Mouse (Mus musculus): ENCODE measurements around the gene Akap12.

DNA sequence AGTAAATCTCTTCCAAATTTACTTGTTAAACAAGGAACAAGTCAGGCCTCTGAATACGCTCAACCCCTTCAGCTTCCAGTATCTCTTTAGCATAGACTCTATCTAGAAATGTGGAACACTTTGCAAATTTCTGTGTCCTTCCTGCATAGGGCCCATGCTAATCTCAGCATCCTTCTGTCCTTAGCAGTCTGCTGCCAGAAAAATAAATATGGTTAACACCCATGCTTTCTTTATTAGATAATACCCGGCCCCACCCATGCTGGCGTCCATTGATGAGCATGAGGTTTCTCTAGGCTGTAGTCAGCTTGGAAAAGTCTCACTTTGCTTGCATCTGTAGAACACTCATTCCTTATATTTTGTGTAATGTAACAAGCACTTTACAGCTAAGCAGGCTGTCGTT, 27.2 kb downstream of the Akap12 start:
- TF ChIP-seq FLI1 (IDR thresholded peaks at IDR 0.05; ENCODE audit: low read length) = no peak
- no peak for TF ChIP-seq GATA1 (IDR thresholded peaks at IDR 0.05; ENCODE audit: borderline replicate concordance, low read length)

All from megakaryocyte, embryonic 14.5 days (primary cell).